Mouse (Mus musculus): Measurements from ENCODE around the gene Crip1. TPM values are rescaled to one million over a fixed set of nuclear protein-coding genes. Genes with fewer than 3 reads are reported as not detected.

Crip1 gene
- 4,675 TPM for polyA plus RNA-seq (2014; fragmentation: Illumina TruSeq; extraction: RNeasy Lipid Tissue Mini Kit (QIAGEN cat#74804); ENCODE audit: low read depth, low replicate concordance)

DNA sequence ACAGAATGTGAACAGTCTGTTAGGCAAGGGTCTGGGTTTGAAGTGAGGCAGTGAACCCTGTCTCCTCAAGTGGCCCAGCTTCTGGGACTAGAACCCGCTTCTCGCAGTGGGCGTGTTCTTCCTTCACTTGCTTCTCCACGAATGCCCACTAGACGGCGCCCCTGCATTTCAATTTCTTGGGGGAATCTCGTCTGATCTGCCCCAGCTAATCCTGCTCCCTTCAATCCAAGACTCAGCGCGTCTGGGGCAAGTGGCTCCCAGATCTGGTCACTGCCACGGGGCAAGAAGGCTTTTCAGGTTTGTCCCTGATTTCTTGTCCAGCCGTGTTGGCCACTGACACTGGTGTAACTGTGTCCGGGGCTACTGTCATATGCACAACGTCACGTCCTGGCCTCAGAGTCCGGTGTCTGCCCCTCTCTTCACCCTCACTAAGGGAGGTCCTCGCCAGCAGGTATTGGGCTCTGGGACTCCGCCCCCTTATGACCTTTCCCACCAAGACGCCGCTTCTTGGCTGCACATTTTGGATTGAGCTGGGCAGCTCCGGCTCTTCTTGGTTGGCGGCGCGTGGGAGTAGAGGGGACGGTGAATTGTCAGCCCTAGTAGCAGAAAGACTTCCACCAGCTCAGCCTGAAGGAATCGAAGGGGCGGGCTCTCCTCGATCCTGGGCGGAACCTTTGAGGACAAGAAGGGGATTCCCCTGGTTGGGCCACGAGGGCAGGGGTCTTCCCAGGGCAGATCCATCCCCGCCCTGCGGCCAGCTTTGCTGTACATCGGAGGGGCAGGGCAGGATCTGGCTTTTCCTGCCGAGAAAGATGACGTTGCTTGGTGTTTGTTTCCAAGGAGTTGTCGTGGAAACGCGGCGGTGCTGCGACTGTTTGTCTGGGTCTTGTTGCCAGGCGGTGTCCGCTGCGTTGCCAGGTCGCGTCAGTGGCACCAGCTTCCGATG lies at the start of gene Crip1:
Gene Crip1, plus strand, starts transcription at position 205 of the 946 bp plus-strand sequence.

DNA sequence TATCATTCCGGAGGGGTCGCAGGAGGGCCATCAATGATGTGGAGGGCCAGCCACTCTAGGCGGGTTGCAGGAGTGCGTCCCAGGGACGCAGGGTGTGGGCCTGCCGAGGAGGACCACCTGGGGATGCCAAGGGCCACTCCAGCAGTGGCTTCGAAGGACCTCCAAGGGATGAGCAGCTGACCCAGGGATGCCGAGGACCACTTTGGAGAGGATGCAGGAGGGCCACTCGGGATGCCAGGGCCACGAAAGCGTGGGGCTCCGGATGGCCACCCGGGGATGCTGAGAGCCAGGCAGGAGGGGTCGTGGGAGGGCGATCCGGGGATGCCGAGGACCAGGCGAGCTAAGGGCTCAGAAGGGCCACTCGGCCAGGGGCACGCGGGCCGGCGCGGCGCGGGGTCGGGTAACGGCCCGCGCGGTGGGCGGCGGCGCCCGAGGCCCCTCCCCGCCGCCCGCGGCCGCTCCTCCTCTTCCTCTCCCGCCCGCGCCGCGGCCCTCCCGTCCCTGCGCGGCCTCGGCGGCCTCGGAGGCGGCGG lies 48.3 kb upstream of the Crip1 start, which contains the start of gene Mta1:
Gene Mta1, plus strand, starts transcription at position 530 of the 533 bp plus-strand sequence.

DNA sequence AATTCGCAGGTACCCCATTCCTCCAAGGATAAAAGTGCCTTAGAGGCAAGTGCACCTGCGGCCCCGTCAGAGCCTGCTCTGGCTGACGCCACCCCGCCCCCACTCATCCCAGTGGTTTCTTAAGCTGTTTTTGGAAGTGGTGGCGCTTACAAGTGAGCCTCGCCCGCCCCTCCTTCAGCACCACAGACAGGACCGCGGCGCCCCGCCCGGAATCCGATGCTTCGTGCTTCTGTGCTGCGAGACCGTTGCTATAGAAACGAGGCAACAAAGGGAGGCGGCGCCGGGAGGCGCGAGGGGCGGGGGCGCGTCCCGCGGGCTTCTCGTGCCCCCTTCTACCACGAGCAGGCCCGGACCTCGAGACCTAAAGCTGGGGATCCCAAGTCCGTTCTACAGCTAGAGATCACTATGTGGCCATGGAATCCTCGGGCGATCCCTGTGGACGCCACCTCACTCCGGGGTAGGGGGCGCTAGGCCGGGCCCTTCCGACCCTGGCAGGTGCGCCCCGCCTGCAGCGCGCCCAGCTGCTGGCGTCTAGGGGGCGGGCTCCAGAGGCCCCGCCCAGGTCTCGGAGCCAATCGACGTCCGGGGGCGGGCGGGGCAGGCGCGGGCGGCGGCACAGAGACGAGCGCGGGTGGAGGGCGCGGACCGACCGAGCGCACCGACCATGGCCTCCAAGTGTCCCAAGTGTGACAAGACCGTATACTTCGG lies 6.1 kb upstream of the Crip1 start, which contains the start of gene Crip2:
Gene Crip2, plus strand, starts transcription at position 329 of the 708 bp plus-strand sequence.

DNA sequence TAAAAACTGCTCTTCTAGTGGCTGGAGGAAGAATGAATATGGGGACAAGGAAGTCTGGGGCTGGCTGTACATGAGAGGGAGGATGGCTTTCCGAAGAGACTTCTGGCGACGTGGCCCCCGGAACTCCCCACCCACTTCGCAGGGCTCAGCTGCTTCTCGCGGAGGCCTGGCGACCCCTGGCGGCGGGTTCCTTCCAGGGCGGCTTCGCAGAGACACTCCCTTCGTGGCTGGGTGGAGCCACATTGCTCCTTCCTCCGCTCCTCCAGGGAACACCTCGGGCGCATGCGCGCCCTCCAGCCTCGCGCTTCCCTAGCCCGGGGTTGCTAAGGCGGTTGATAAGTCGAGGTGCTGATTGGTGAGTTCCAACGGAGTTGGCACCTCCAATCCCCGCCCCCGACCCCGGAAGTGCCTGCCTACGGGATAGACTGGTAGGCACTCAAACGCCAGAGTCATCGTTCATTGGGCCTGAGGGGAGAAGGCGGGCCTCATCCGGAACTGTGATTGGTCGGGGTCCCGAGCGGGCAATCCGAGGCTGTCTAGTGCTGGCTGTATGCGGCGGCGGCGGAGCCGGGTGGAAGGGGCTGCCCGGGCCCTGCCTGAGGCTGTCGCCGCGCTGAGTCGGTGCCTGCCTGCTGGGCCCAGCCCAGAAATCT lies 9.9 kb downstream of the Crip1 start, which contains the start of gene Tedc1:
Gene Tedc1, plus strand, starts transcription at position 535 of the 653 bp plus-strand sequence.

DNA sequence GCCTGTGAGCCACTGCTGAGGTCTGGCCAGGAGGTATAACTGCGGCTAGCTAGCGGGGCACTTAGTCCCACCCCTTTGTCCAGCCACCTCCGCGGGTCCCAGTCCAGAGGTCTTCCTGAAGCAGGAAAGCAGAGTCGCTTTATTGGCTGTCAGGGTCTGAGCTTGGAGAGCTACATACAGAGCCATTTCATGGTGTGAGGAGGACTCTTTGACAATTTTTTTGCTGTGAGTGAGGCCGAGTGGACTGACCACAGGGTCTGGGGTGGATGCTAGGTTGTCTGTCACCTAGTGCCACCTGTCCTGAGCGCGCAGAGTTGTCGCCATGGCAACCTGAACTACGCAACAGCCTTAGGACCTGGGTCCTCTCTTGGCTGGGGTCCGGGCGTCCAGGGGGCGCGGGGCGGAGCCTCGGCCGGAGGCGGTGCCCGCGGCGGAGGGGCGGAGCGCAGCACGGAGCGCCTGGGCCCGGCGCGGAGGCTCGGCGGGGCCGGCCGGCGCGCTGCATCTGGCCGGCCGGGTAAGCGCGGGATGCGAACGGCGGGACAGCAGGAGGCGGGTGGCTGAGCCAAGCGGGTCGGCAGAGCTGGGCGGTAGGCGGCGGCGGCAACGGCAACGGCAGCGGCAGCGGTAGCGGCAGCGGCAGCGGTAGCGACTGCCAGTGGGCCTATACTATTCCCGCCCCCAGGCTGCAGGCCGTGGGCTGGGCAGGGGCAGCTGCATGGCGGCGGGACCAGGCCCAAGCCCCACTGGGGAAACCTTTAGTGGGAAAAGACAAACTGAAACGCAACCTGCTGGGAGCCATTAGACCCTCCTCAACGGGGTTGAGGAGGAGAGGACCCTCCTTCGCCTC lies 39.6 kb downstream of the Crip1 start, which contains the start of gene Tmem121:
Gene Tmem121, plus strand, starts transcription at position 489 of the 850 bp plus-strand sequence.

Other genes with a start within 250 kb of the Crip1 start
- 19.9 TPM for gene Jag2, start 216.5 kb upstream of the Crip1 start, polyA plus RNA-seq (2014; fragmentation: Illumina TruSeq; extraction: RNeasy Lipid Tissue Mini Kit (QIAGEN cat#74804); ENCODE audit: low read depth, low replicate concordance)
- 29.2 TPM for gene Nudt14, start 204.2 kb upstream of the Crip1 start, polyA plus RNA-seq (2014; fragmentation: Illumina TruSeq; extraction: RNeasy Lipid Tissue Mini Kit (QIAGEN cat#74804); ENCODE audit: low read depth, low replicate concordance)
- 15.8 TPM for gene Btbd6, start 169.8 kb upstream of the Crip1 start, polyA plus RNA-seq (2014; fragmentation: Illumina TruSeq; extraction: RNeasy Lipid Tissue Mini Kit (QIAGEN cat#74804); ENCODE audit: low read depth, low replicate concordance)
- 61.8 TPM for gene Brf1, start 145.6 kb upstream of the Crip1 start, polyA plus RNA-seq (2014; fragmentation: Illumina TruSeq; extraction: RNeasy Lipid Tissue Mini Kit (QIAGEN cat#74804); ENCODE audit: low read depth, low replicate concordance)
- gene Pacs2, start 131.8 kb upstream of the Crip1 start, polyA plus RNA-seq (2014; fragmentation: Illumina TruSeq; extraction: RNeasy Lipid Tissue Mini Kit (QIAGEN cat#74804); ENCODE audit: low read depth, low replicate concordance): 30.2 TPM
- 6.4 TPM for gene Tex22, start 71.8 kb upstream of the Crip1 start, polyA plus RNA-seq (2014; fragmentation: Illumina TruSeq; extraction: RNeasy Lipid Tissue Mini Kit (QIAGEN cat#74804); ENCODE audit: low read depth, low replicate concordance)
- 38.8 TPM for gene Mta1, start 48.0 kb upstream of the Crip1 start, polyA plus RNA-seq (2014; fragmentation: Illumina TruSeq; extraction: RNeasy Lipid Tissue Mini Kit (QIAGEN cat#74804); ENCODE audit: low read depth, low replicate concordance)
- gene Crip2, start 6.1 kb upstream of the Crip1 start, polyA plus RNA-seq (2014; fragmentation: Illumina TruSeq; extraction: RNeasy Lipid Tissue Mini Kit (QIAGEN cat#74804); ENCODE audit: low read depth, low replicate concordance): 123 TPM
- gene Tedc1, start 10.1 kb downstream of the Crip1 start, polyA plus RNA-seq (2014; fragmentation: Illumina TruSeq; extraction: RNeasy Lipid Tissue Mini Kit (QIAGEN cat#74804); ENCODE audit: low read depth, low replicate concordance): 2.9 TPM
- gene Tmem121, start 39.6 kb downstream of the Crip1 start, polyA plus RNA-seq (2014; fragmentation: Illumina TruSeq; extraction: RNeasy Lipid Tissue Mini Kit (QIAGEN cat#74804); ENCODE audit: low read depth, low replicate concordance): 0.38 TPM